Mouse (Mus musculus): ENCODE results near the gene Cryl1. TPM values are rescaled to one million over a fixed set of nuclear protein-coding genes. Genes with fewer than 3 reads are reported as not detected.

Cryl1 gene
- total RNA-seq, 2 experiments from 2014 or later: 34.9 to 38.5 TPM

DNA sequence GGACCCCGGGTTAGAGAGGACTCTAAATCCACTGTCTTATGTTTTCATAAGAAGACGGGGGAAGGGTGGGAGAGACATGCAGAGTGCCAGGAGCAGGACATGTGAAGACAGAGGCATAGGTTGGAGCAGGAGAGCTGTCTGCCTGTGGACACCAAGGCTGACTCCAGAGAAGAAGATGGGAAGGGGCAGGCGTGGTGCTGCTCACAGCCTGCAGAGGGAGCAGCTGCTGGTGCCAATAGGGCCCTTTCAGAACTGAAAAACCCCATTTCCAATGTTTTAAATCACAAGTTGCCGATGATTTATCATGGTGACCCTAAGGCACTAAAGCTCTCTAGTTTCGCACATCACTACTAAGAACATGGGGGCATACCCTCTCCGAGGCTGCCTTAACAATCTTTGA lies 63.5 kb downstream of the Cryl1 start:
- ATAC-seq (replicated peaks; ENCODE audit: low FRiP score, low TSS enrichment, poor library complexity, severe bottlenecking): peak; percentile 67

DNA sequence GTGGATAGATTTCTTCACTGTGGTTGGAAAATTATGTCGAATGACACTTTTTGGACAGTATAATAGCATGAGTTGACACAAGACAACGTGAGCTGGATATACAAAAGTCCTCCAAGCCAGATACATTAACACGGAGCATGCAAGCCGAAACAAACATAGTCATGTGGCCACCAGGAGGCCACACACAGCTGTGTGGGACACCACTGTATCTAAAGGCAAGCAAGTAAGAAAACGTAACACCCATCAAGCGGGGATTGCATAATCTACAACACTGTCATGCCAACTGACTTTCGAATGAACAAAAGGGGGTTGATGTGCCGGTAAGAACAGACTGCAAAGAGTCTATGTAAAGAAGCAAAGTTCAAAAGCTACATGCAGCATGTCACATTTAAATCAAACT lies 65.8 kb downstream of the Cryl1 start:
- ATAC-seq (replicated peaks; ENCODE audit: low FRiP score, low TSS enrichment, poor library complexity, severe bottlenecking): no peak

DNA sequence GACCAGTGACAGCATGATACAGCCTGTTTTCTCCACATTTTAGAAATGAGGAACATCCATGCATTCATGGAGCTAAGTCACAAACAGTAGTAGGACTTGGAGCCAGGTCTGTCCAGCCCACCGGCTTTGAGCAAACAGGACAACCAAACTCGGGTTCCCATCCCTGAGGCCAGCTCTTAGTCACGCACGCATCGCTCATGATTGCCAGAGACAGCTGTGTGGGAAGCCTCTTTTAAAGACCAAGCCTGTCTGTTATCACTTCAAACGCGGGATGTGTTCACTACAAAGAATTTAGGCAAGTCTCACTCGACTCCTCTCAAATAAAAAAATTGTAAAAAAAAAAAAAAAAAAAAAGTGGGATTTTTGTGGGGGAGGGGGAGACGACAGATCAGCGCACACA lies 67.2 kb downstream of the Cryl1 start:
- no peak for ATAC-seq (replicated peaks; ENCODE audit: low FRiP score, low TSS enrichment, poor library complexity, severe bottlenecking)

DNA sequence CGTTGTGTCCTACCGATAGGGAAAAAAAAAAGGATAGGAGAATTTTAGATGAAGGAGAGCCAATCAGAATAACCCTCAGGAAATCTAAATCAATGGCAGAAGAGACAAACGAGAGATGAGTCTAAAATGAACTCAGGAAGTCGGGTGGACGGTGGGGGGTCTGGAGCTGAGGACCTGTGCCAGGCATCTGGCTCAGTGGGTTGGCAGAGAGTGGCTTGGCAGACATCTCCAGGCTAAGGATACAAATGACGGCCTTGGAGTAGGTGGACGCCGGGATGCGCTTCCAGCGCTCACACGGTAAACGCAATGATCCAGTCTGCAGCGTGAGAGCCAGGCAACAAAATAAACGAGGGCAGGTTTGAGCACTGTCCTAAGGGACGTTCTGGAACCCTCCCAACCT lies 68.7 kb downstream of the Cryl1 start:
- ATAC-seq (replicated peaks; ENCODE audit: low FRiP score, low TSS enrichment, poor library complexity, severe bottlenecking): no peak

DNA sequence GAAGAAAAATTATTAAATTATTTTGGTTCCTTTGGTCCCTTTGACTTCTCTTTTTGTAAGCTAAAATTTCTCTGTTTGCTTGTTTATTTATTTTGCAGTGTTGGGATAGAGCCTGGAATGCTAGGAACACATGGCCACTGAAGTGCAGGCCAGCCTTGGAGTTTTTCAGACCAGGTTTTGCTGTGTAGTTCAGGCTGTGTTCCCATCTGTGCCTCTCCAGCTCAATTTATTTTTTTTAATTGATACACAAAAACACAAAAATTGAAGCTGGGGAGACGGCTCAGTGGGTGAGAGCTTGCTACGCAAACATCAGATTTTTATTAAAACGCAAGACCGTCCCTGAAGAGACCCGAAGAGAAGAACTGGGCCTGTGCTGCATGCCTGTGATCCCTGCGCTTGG lies 71.6 kb downstream of the Cryl1 start:
- no peak for ATAC-seq (replicated peaks; ENCODE audit: low FRiP score, low TSS enrichment, poor library complexity, severe bottlenecking)

DNA sequence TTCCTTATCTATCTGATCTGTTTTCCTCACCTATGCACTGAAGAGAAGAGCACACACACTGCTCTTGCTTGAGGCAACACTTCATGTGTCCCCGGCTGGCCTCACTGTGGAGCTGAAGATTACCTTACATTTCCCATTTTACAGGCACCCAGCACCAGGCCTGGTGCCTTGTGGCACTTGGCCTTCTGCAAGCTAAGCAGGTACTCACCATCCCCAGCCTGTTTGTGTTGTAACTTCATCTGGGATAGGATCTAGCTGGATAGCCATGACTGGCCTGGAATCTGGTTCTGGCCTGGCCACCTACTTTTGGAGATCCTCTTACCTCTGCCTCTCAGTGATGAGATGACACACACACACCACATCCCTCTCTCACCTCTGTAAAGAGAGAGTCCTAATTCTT lies 79.5 kb downstream of the Cryl1 start:
- no peak for ATAC-seq (replicated peaks; ENCODE audit: low FRiP score, low TSS enrichment, poor library complexity, severe bottlenecking)

DNA sequence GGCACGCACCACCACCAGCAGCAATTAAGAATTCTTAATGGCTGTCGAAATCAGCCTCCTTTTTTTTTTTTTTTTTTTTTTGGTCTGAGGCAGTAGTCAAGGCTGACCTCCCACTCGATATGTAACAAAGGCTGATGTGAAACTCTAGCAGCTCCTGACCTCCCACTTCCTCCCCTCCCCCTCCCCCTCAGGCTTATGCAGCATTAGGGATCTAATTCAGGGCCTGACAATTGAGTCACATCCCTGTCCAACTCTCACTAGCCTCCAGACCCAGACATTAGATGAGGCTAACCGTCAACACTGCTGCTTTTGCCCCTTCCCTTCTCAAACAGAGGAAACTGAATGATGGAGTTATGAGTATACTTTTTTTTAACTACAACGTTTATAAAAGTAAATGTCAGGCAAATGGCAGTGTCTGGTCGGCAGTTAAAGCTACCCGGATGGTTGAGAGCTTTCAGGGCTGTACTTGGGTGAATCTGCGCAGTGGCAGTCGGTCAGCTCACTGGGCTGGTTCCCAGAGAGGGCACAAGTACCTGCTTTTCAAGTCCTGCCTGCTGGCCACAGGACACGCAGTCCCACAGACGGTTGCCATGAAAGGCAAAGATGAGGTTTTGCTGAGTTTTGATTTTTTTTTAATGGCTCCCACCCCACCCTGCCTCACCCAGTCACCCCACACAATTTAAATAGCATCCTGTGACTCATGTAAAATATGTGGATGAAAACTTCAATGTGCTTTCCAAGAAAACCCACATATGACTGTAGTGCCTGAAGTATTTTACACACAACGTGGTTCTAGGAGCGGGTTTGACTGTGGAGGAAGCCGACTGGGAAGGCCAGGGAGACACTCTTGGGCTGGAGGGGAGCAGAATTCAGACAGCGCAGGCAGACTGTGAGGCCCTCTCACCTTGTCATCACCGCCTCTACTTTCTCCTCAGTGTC lies 81.4 kb downstream of the Cryl1 start:
- ATAC-seq (replicated peaks; ENCODE audit: low FRiP score, low TSS enrichment, poor library complexity, severe bottlenecking): no peak

DNA sequence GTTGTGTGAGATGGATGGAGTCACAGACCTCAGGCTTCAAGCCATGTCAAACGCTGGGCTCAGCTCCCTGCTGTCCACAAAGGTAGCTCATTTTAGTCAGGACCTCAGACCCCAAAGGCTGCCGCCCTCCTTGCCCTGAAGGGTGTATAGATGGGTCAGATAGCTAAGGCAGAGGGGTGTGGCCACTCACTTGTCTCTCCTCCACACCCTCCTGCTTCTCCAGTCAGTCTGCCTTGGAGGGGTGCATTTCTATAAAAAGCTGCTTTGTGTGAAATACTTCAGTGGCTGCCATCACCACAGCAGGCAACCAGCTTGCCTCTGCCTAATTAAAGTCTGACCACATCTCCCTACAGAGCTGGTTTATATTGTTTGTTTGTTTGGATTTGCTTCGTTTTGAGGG lies 82.4 kb downstream of the Cryl1 start:
- ATAC-seq (replicated peaks; ENCODE audit: low FRiP score, low TSS enrichment, poor library complexity, severe bottlenecking): 0 out of 2 replicates have a peak, but pooled peaks have one; percentile 59

DNA sequence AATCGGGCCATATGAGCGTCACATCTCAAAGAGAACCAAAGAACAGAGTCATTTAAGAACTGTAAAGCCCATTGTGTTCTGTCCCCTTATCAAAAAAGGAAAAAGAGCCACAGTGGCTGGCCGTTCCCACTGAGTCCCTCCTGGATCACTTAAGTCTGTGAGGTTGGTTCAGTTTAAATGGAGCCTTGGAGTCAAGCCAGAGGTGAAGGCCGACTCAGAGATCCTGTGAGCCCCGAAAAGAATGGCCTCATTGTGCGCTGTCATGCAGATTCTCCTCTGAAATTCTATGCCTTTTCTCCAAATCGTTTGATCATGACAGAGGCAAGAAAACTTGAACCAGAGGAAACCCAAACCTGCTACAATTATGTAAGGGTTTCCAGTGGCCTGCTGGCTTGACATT lies 82.8 kb downstream of the Cryl1 start:
- no peak for ATAC-seq (replicated peaks; ENCODE audit: low FRiP score, low TSS enrichment, poor library complexity, severe bottlenecking)

DNA sequence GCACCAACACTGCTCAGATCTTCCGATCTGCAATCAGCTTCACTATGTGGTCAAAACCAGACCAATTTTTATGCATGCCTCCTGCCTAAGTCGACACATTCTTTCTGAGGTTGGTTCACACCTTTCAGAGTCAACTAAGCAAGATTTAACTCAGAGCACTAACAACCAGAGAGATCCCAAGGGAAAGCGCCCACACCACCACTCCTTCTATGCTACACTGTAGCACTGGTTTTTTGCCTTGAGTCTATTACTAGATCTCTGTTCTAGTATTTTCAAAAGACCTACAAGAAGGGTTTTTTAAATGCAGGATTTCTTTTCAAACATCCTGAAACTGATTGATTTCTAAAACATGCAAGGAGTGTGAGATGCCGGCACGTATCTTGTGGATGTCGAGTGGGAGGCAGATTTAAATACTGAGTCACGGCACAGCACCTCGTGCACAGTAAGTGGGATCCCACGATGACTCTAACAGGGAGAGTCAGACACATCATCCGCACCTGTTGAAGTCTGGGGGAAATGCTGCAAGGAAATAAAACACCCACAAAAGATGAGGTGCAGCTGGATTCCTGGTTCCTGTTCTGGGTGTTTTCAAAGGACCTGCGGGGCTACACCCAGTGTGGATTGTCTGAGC lies 96.6 kb downstream of the Cryl1 start:
- ATAC-seq (replicated peaks; ENCODE audit: low FRiP score, low TSS enrichment, poor library complexity, severe bottlenecking): no peak

DNA sequence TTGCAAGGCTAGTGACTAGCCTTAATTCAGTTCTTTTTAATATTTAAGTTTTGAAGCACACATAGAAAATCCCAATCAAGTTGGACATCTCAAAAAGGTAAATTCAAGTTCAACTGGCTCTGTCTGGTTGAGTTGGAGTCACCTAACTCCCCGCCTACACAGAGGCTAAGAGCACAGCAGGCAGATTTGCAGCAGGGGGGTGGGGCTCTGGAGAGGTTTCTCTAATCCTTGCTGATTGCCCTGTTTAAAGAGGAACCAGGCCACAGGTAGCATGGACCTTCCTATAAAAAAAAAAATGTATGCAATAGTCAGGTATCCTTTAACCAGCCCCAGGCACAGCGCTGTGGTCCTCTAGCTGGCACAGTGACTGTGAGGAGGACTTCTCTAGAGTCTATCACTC lies 97.8 kb downstream of the Cryl1 start:
- no peak for ATAC-seq (replicated peaks; ENCODE audit: low FRiP score, low TSS enrichment, poor library complexity, severe bottlenecking)

DNA sequence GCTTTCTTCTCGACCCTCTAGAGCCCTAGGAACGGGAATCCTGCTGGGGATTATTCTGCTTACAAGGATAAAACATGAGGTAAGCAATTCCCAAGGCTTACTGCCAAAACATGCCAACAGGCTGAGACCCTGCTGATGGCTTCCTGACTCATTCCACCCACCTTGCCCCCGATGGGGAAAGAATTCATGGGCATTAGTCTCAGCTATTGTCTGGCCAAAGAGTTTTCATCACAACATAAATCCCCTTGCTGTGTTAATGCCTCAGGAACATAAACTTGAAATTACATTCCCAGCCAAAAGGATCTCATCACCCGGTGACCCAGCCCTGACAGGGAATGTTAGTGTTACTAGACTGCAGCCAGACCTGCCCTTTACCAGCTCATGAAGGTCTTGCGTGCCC lies 100.7 kb downstream of the Cryl1 start:
- no peak for ATAC-seq (replicated peaks; ENCODE audit: low FRiP score, low TSS enrichment, poor library complexity, severe bottlenecking)

DNA sequence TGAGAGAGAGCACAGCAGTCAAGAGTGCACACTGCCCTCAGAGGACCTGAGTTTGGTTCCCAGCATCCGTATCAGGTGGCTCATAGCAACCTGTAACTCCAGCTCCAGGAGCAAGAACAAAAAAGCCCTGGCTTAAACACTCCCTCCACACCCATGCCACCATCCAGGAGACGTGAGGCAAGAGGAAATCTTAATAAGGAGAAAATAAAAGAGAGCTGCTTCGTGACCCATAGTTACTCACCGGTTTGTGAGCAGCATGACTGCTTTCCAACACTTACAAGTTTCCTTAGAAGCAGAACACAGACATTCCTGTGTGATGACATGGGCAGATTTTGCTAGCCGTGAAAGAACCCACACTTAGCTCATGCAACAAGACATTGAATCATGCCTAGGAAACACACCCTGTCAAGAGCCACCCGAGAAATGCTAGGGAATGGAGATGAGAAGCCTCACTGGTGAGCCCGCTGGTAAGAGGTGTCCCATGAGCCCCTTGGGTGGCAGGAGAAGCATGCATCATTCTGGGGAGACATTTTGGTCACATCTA lies 106.9 kb downstream of the Cryl1 start:
- no peak for ATAC-seq (replicated peaks; ENCODE audit: low FRiP score, low TSS enrichment, poor library complexity, severe bottlenecking)

DNA sequence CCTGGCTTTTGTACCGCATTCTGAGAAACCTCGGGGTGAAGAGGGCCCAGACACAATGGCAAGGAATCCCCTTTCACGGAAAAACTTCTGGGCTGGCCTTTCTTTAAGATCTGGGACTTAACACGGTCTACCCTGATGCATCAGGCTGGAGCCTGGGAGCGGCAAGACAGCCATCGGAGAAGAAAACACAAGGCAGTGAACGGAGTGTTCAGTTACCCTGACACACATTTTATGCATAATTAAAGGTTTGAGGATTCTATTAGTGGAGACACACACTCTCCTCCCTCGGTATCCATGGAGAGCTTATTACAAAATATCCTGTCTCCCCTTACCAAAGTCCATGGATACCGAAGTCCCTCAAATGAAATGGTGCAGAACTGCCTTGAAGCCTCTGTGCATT lies 109.2 kb downstream of the Cryl1 start:
- ATAC-seq (replicated peaks; ENCODE audit: low FRiP score, low TSS enrichment, poor library complexity, severe bottlenecking): no peak

DNA sequence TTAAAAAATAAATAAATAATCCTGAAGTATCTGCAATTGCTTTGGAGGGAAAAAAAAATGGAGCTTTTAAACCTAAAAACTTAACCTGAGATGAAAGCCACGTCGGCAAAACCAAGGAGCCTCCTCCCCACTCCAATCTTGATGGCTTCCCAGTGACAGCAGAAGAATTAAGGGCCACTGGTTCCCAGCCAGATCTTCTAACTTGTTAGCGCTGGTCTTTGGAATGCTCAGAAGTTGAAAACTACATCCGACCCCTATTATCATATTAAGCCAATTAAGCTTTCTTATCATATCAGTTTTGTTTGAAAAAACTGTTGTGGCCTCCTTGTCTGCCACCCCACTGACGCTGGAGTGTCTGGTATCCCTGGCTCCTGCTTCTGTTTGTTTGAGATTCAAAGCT lies 114.5 kb downstream of the Cryl1 start:
- ATAC-seq (replicated peaks; ENCODE audit: low FRiP score, low TSS enrichment, poor library complexity, severe bottlenecking): no peak

DNA sequence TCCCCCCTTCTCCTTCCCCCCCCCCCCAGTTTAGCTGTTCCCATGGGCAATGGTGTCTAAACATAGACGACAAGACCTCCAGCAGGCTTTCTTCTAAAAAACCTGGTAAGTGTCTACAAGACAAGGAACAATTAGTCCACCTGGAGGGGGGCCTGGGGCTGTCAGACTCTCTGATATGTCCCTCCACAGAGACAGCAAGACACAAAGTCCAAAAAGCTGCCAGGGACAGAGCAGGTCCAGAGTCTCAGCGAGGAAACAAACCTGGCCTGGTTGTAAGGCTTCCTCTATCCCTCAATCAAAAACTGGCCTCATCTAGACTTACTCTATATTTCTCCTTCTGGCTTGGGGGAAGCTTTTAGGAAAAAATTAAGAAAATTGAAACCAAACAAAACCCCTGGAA lies 115.7 kb downstream of the Cryl1 start:
- no peak for ATAC-seq (replicated peaks; ENCODE audit: low FRiP score, low TSS enrichment, poor library complexity, severe bottlenecking)

DNA sequence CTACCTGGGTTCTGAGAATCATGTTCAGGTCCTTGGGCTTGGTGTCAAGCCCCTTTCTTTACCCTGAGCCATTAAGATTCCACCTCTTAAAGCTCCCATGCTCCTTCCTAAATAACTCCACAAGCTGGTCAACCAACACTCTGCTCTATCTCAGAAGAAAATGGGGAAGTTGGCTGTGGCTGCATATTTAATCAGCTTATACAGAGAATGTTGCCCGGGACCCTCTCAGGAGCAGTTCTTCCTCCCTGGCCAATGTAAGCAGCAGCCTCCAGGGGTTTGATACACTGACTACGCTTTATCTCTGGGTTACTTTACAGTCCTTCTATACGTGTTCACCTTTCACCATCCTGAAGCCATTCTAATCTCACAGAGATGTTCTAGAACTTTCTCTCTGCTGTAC lies 117.5 kb downstream of the Cryl1 start:
- ATAC-seq (replicated peaks; ENCODE audit: low FRiP score, low TSS enrichment, poor library complexity, severe bottlenecking): no peak

DNA sequence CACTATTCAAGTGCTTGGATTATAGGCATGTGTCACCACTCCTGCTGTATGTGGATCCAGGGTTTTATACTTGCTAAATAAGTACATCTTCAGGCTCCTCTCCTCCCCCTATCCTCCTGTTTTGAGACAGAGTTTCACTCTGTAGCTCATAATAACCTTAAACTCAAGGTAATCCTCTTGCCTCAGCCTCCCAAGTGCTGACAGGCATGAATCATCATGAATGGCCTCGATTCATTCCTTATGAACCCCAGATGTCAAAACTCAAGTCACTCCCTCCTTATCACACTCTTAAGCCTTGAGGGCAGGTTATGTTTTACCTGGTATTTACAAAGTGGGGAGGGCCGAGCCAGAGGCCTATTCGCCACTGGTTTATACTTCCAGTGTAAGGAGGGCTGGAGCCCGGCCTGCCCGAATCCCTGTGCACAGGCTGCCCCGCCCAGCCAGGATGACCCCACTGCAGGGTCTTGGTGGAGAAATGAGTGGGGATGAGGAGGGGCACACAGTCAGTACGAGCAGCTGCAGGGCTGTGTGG lies 121.8 kb downstream of the Cryl1 start:
- no peak for ATAC-seq (replicated peaks; ENCODE audit: low FRiP score, low TSS enrichment, poor library complexity, severe bottlenecking)

DNA sequence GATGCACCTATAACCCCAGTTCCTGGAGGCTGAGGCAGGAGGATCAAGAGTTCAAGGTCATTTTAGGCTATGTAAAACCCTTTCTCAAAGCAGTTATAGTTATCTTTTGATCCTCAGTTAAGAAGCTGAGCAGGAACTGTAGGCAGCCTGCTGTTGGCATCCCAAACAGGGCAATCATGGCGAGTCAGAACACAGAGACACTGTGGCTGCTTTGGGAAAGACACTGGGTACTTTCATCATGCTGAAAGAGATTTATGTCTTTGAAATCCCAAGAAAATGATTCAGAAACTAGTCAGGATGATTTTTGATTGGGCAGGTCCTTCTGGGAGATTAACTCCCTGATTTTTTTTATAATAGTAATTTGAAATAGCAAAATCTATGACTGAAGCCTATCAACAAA lies 126.0 kb downstream of the Cryl1 start:
- no peak for ATAC-seq (replicated peaks; ENCODE audit: low FRiP score, low TSS enrichment, poor library complexity, severe bottlenecking)

DNA sequence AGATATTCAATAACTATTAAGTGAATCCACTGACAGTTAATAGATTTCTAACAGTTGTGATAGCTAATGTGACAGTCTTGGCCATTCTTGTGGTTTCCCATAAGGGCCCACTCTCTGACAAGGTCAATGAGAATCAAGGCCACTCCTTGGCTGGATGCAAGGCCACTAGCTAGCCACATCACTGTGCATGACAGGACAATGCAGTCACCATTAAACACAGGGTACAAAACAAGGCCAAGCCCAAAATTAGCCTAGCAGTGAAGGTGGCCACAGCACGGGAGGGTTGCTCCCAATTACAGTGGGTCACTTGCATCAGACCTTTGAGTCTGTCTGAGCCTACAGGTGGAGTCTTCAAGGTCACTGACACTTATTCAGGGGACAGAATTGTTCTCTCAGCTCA lies 126.5 kb downstream of the Cryl1 start:
- no peak for ATAC-seq (replicated peaks; ENCODE audit: low FRiP score, low TSS enrichment, poor library complexity, severe bottlenecking)

DNA sequence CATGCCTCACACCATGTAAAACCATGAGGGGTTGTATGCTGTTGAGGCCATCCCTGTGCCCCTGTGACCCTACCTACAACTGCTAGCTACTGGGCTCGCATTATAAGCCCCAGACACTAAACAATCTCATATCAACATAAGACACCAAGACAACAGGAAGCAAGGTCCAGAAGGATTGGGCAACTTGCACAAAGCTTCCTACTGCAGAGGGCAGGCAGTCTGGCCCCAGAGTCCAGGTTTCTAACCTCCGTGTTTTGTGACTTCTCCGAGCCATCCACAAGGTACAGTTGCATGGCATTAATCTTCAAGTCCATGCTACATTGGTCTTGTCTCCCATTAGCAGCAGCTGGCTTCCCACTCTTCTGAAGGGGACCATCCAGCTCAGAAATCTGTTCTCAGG lies 129.4 kb downstream of the Cryl1 start:
- ATAC-seq (replicated peaks; ENCODE audit: low FRiP score, low TSS enrichment, poor library complexity, severe bottlenecking): no peak

All from megakaryocyte-erythroid progenitor cell, adult 5-6 weeks (primary cell).